Mouse (Mus musculus): Measurements from ENCODE around the gene Zfp354c. TPM values are rescaled to one million over a fixed set of nuclear protein-coding genes. Genes with fewer than 3 reads are reported as not detected.

The Zfp354c gene
- 4.4 and 6.0 TPM in 2 replicates for total RNA-seq (2014; rRNA removed; ENCODE audit: low replicate concordance)
- 3.6 TPM in 2 replicates for polyA plus RNA-seq (2015; fragmentation: Nextera tagmentation; extraction: Ambion mirVana)

GRCm38 (mm10) chr11:50827010-50827953, at the start of gene Zfp354c:
Gene Zfp354c, minus strand, starts transcription at chr11:50827724.
- Histone ChIP-seq H3K4me1 (ENCODE audit: control insufficient read depth, insufficient read depth) (no peaks in the 10 kb centered on the region), H3K27me3 (ENCODE audit: control insufficient read depth, insufficient read depth, low read length) (no peaks in the 10 kb centered on the region), H3K9me3 (replicated peaks; ENCODE audit: control insufficient read depth, low read length) (peaks cover 4% of the 10 kb centered on the region), H3K4me2 (ENCODE audit: low read depth, low read length) (peak within 1 kb of the TSS; percentile 85), H3K9ac (replicated peaks; ENCODE audit: low read depth, low read length) (peak within 1 kb of the TSS; percentile 70), H3K27ac (ENCODE audit: low read depth) (0 out of 2 replicates have a peak within 1 kb of the TSS, but pooled peaks have one; percentile 12), H3K4me3 (ENCODE audit: low read depth, low read length) (peak within 1 kb of the TSS; percentile 81), H3K36me3 (replicated peaks; ENCODE audit: control insufficient read depth, insufficient read depth, low read length) (peaks cover 16% of the 10 kb centered on the region)
- ATAC-seq (ENCODE audit: insufficient read depth, low read depth), result peak; percentile 92
- TF ChIP-seq CTCF (IDR thresholded peaks at IDR 0.05; ENCODE audit: low read depth) (no peak), EP300 (IDR thresholded peaks at IDR 0.05; ENCODE audit: low read depth) (no peak)
- DNase-seq (ENCODE audit: low spot score), result peak; percentile 79
- WGBS, result 1% methylated on average over 45 of the region's 45 CpGs

- Histone ChIP-seq H3K27ac (ENCODE audit: low read depth) (no peak overlapping the region), H3K4me1 (ENCODE audit: control insufficient read depth, insufficient read depth) (peaks cover 6% of the 10 kb centered on the region), H3K9ac (replicated peaks; ENCODE audit: low read depth, low read length) (no peak overlapping the region), H3K9me3 (replicated peaks; ENCODE audit: control insufficient read depth, low read length) (0 out of 2 replicates have a peak, but pooled peaks cover 4% of the 10 kb centered on the region), H3K27me3 (ENCODE audit: control insufficient read depth, insufficient read depth, low read length) (peaks cover 55% of the 10 kb centered on the region), H3K4me2 (ENCODE audit: low read depth, low read length) (peak overlapping the region; percentile 72), H3K36me3 (replicated peaks; ENCODE audit: control insufficient read depth, insufficient read depth, low read length) (no peaks in the 10 kb centered on the region), H3K4me3 (ENCODE audit: low read depth, low read length) (peak overlapping the region; percentile 46)
- no peak for TF ChIP-seq CTCF (IDR thresholded peaks at IDR 0.05; ENCODE audit: low read depth)
- TF ChIP-seq EP300 (IDR thresholded peaks at IDR 0.05; ENCODE audit: low read depth), result no peak
- DNase-seq (ENCODE audit: low spot score), result no peak
- under 1% methylated on average over 66 of the region's 72 CpGs for WGBS
- ATAC-seq (ENCODE audit: insufficient read depth, low read depth), result no peak
Measured at GRCm38 (mm10) chr11:50850989-50851601, 23.6 kb upstream of the Zfp354c start.

- Histone ChIP-seq H3K4me2 (ENCODE audit: low read depth, low read length) (peak within 1 kb of the TSS; percentile 72), H3K9me3 (replicated peaks; ENCODE audit: control insufficient read depth, low read length) (0 out of 2 replicates have a peak, but pooled peaks cover 4% of the 10 kb centered on the region), H3K4me1 (ENCODE audit: control insufficient read depth, insufficient read depth) (peaks cover 6% of the 10 kb centered on the region), H3K27me3 (ENCODE audit: control insufficient read depth, insufficient read depth, low read length) (peaks cover 55% of the 10 kb centered on the region), H3K27ac (ENCODE audit: low read depth) (no peak within 1 kb of the TSS), H3K9ac (replicated peaks; ENCODE audit: low read depth, low read length) (no peak within 1 kb of the TSS), H3K4me3 (ENCODE audit: low read depth, low read length) (peak within 1 kb of the TSS; percentile 46), H3K36me3 (replicated peaks; ENCODE audit: control insufficient read depth, insufficient read depth, low read length) (no peaks in the 10 kb centered on the region)
- WGBS, result 3% methylated on average over 11 of the region's 11 CpGs
- TF ChIP-seq CTCF (IDR thresholded peaks at IDR 0.05; ENCODE audit: low read depth) (no peak), EP300 (IDR thresholded peaks at IDR 0.05; ENCODE audit: low read depth) (no peak)
- no peak for ATAC-seq (ENCODE audit: insufficient read depth, low read depth)
- no peak for DNase-seq (ENCODE audit: low spot score)
Measured at GRCm38 (mm10) chr11:50850177-50850735, 22.7 kb upstream of the Zfp354c start, which contains the start of gene Grm6. Gene Grm6, plus strand, starts transcription at chr11:50850685.

- WGBS, result 4% methylated on average over 10 of the region's 10 CpGs
- Histone ChIP-seq H3K9me3 (replicated peaks; ENCODE audit: control insufficient read depth, low read length) (0 out of 2 replicates have a peak, but pooled peaks cover 4% of the 10 kb centered on the region), H3K27me3 (ENCODE audit: control insufficient read depth, insufficient read depth, low read length) (peaks cover 55% of the 10 kb centered on the region), H3K27ac (ENCODE audit: low read depth) (no peak overlapping the region), H3K36me3 (replicated peaks; ENCODE audit: control insufficient read depth, insufficient read depth, low read length) (no peaks in the 10 kb centered on the region), H3K4me1 (ENCODE audit: control insufficient read depth, insufficient read depth) (peaks cover 6% of the 10 kb centered on the region), H3K4me2 (ENCODE audit: low read depth, low read length) (peak overlapping the region; percentile 72; the same call in 1 of the 2 replicates), H3K4me3 (ENCODE audit: low read depth, low read length) (no peak overlapping the region), H3K9ac (replicated peaks; ENCODE audit: low read depth, low read length) (no peak overlapping the region)
- no peak for DNase-seq (ENCODE audit: low spot score)
- no peak for ATAC-seq (ENCODE audit: insufficient read depth, low read depth)
- TF ChIP-seq CTCF (IDR thresholded peaks at IDR 0.05; ENCODE audit: low read depth) (no peak), EP300 (IDR thresholded peaks at IDR 0.05; ENCODE audit: low read depth) (no peak)
Measured at GRCm38 (mm10) chr11:50849310-50849709, 21.8 kb upstream of the Zfp354c start.

GRCm38 (mm10) chr11:50848520-50849137, 21.1 kb upstream of the Zfp354c start:
- Histone ChIP-seq H3K27ac (ENCODE audit: low read depth) (no peak overlapping the region), H3K4me2 (ENCODE audit: low read depth, low read length) (no peak overlapping the region), H3K4me1 (ENCODE audit: control insufficient read depth, insufficient read depth) (peaks cover 6% of the 10 kb centered on the region), H3K4me3 (ENCODE audit: low read depth, low read length) (no peak overlapping the region), H3K36me3 (replicated peaks; ENCODE audit: control insufficient read depth, insufficient read depth, low read length) (no peaks in the 10 kb centered on the region), H3K27me3 (ENCODE audit: control insufficient read depth, insufficient read depth, low read length) (peaks cover 55% of the 10 kb centered on the region), H3K9me3 (replicated peaks; ENCODE audit: control insufficient read depth, low read length) (0 out of 2 replicates have a peak, but pooled peaks cover 4% of the 10 kb centered on the region), H3K9ac (replicated peaks; ENCODE audit: low read depth, low read length) (no peak overlapping the region)
- ATAC-seq (ENCODE audit: insufficient read depth, low read depth) (no peak), DNase-seq (ENCODE audit: low spot score) (no peak)
- 27% methylated on average over 3 of the region's 3 CpGs for WGBS
- TF ChIP-seq CTCF (IDR thresholded peaks at IDR 0.05; ENCODE audit: low read depth) (no peak), EP300 (IDR thresholded peaks at IDR 0.05; ENCODE audit: low read depth) (no peak)

Measured in heart, postnatal 0 days (tissue).